Mouse (Mus musculus) left cerebral cortex, adult 8-10 months (tissue): ENCODE data around the gene Acnat1. TPM values are rescaled to one million over a fixed set of nuclear protein-coding genes. Genes with fewer than 3 reads are reported as not detected.
"Not testable (repeated sequence)": the region's sequence is repeated elsewhere in the genome, so short reads cannot be mapped to it uniquely, and the experiment has no call there.

Source experiments
- DNase-seq, 2 experiments: peaks; one replicate each; pipeline ENCODE4 v3.0.0; 2022; ENCODE audit warnings: low spot score in 2 of 2
- total RNA-seq, 4 experiments: library from RNA; stranded (reverse); gene quantifications; 2 replicates each; pipeline ENCODE4 v1.2.4; 2022

Acnat1 gene
- total RNA-seq, 4 experiments from 2014 or later = not detected

- no peak for DNase-seq
Observed at GRCm38 (mm10) chr4:49456171-49456570, 17.5 kb downstream of the Acnat1 start.

GRCm38 (mm10) chr4:49451848-49452551 is 21.7 kb downstream of the Acnat1 start:
- no peak for DNase-seq

- not testable (repeated sequence) for DNase-seq
Observed at GRCm38 (mm10) chr4:49451133-49451847, 22.4 kb downstream of the Acnat1 start.

- not testable (repeated sequence) for DNase-seq
Observed at GRCm38 (mm10) chr4:49436968-49437367, 36.7 kb downstream of the Acnat1 start.

GRCm38 (mm10) chr4:49410151-49410550 is 63.6 kb downstream of the Acnat1 start:
- DNase-seq = not testable (repeated sequence)

GRCm38 (mm10) chr4:49407957-49408356 is 65.8 kb downstream of the Acnat1 start, which contains the start of gene Acnat2:
Acnat2 (minus strand) TSS chr4:49408151.
- DNase-seq = not testable (repeated sequence)

Other genes starting within 250 kb of the Acnat1 start
- gene Acnat2, start 65.8 kb downstream of the Acnat1 start, total RNA-seq = not detected
- under 1 TPM in 3 of 4 experiments, not detected in 1; 0.19 to 0.27 (median 0.24) TPM for gene Baat, start 32.6 kb upstream of the Acnat1 start, total RNA-seq
- gene Mrpl50, start 47.2 kb upstream of the Acnat1 start, total RNA-seq = 10 to 100 TPM; 27.8 to 33.3 (median 29.2) TPM
- 10 to 100 TPM; 11.0 to 13.2 (median 11.6) TPM for gene Zfp189, start 47.3 kb upstream of the Acnat1 start, total RNA-seq
- 1 to 10 TPM; 1.9 to 3.6 (median 2.5) TPM for gene Aldob, start 75.6 kb upstream of the Acnat1 start, total RNA-seq
- 10 to 100 TPM; 70.3 to 77.8 (median 74.8) TPM for gene Tmem246, start 124.0 kb upstream of the Acnat1 start, total RNA-seq
- 10 to 100 TPM; 63.9 to 70.8 (median 66.1) TPM for gene Rnf20, start 158.1 kb upstream of the Acnat1 start, total RNA-seq
- under 1 TPM; 0.34 to 0.94 (median 0.59) TPM for gene Ppp3r2, start 208.1 kb upstream of the Acnat1 start, total RNA-seq